Mouse (Mus musculus): Measurements from ENCODE around the gene Exosc1. TPM values are rescaled to one million over a fixed set of nuclear protein-coding genes. Genes with fewer than 3 reads are reported as not detected.

Exosc1 gene
- 12.8 TPM for polyA plus RNA-seq (2014; fragmentation: Illumina TruSeq; extraction: RNeasy Lipid Tissue Mini Kit (QIAGEN cat#74804); ENCODE audit: low replicate concordance)

GRCm38 (mm10) chr19:41933179-41934086, at the start of gene Exosc1, which contains the start of gene Zdhhc16:
Gene Exosc1, minus strand, starts transcription at chr19:41933423.
Gene Zdhhc16, plus strand, starts transcription at chr19:41933480.

GRCm38 (mm10) chr19:41981595-41981927, 48.3 kb upstream of the Exosc1 start, which contains the start of gene Ubtd1:
Gene Ubtd1, plus strand, starts transcription at chr19:41981763.

GRCm38 (mm10) chr19:41980819-41981594, 47.8 kb upstream of the Exosc1 start, which contains the start of gene Mms19:
Gene Mms19, minus strand, starts transcription at chr19:41981157.

GRCm38 (mm10) chr19:41911178-41912073, 21.8 kb downstream of the Exosc1 start, which contains the start of gene Pgam1:
Gene Pgam1, plus strand, starts transcription at chr19:41911923.

GRCm38 (mm10) chr19:41895460-41896318, 37.5 kb downstream of the Exosc1 start, which contains the start of gene Rrp12:
Gene Rrp12, minus strand, starts transcription at chr19:41896173.

Other genes with a start within 250 kb of the Exosc1 start
- gene Slit1, start 189.8 kb downstream of the Exosc1 start, polyA plus RNA-seq (2014; fragmentation: Illumina TruSeq; extraction: RNeasy Lipid Tissue Mini Kit (QIAGEN cat#74804); ENCODE audit: low replicate concordance), result not detected
- 7.0 TPM for gene Arhgap19, start 131.4 kb downstream of the Exosc1 start, polyA plus RNA-seq (2014; fragmentation: Illumina TruSeq; extraction: RNeasy Lipid Tissue Mini Kit (QIAGEN cat#74804); ENCODE audit: low replicate concordance)
- 3.9 TPM for gene Frat1, start 103.5 kb downstream of the Exosc1 start, polyA plus RNA-seq (2014; fragmentation: Illumina TruSeq; extraction: RNeasy Lipid Tissue Mini Kit (QIAGEN cat#74804); ENCODE audit: low replicate concordance)
- gene Frat2, start 85.3 kb downstream of the Exosc1 start, polyA plus RNA-seq (2014; fragmentation: Illumina TruSeq; extraction: RNeasy Lipid Tissue Mini Kit (QIAGEN cat#74804); ENCODE audit: low replicate concordance), result 12.3 TPM
- gene Rrp12, start 37.2 kb downstream of the Exosc1 start, polyA plus RNA-seq (2014; fragmentation: Illumina TruSeq; extraction: RNeasy Lipid Tissue Mini Kit (QIAGEN cat#74804); ENCODE audit: low replicate concordance), result 0.22 TPM
- 259 TPM for gene Pgam1, start 21.5 kb downstream of the Exosc1 start, polyA plus RNA-seq (2014; fragmentation: Illumina TruSeq; extraction: RNeasy Lipid Tissue Mini Kit (QIAGEN cat#74804); ENCODE audit: low replicate concordance)
- 16.8 TPM for gene Zdhhc16, start 57 bp upstream of the Exosc1 start, polyA plus RNA-seq (2014; fragmentation: Illumina TruSeq; extraction: RNeasy Lipid Tissue Mini Kit (QIAGEN cat#74804); ENCODE audit: low replicate concordance)
- gene Mms19, start 47.7 kb upstream of the Exosc1 start, polyA plus RNA-seq (2014; fragmentation: Illumina TruSeq; extraction: RNeasy Lipid Tissue Mini Kit (QIAGEN cat#74804); ENCODE audit: low replicate concordance), result 8.1 TPM
- gene Ubtd1, start 48.3 kb upstream of the Exosc1 start, polyA plus RNA-seq (2014; fragmentation: Illumina TruSeq; extraction: RNeasy Lipid Tissue Mini Kit (QIAGEN cat#74804); ENCODE audit: low replicate concordance), result not detected
- not detected for gene Ankrd2, start 102.6 kb upstream of the Exosc1 start, polyA plus RNA-seq (2014; fragmentation: Illumina TruSeq; extraction: RNeasy Lipid Tissue Mini Kit (QIAGEN cat#74804); ENCODE audit: low replicate concordance)
- 0.71 TPM for gene Hoga1, start 112.2 kb upstream of the Exosc1 start, polyA plus RNA-seq (2014; fragmentation: Illumina TruSeq; extraction: RNeasy Lipid Tissue Mini Kit (QIAGEN cat#74804); ENCODE audit: low replicate concordance)
- gene 4933411K16Rik, start 118.8 kb upstream of the Exosc1 start, polyA plus RNA-seq (2014; fragmentation: Illumina TruSeq; extraction: RNeasy Lipid Tissue Mini Kit (QIAGEN cat#74804); ENCODE audit: low replicate concordance), result not detected
- gene Morn4, start 152.9 kb upstream of the Exosc1 start, polyA plus RNA-seq (2014; fragmentation: Illumina TruSeq; extraction: RNeasy Lipid Tissue Mini Kit (QIAGEN cat#74804); ENCODE audit: low replicate concordance), result not detected
- 6.3 TPM for gene Pi4k2a, start 157.0 kb upstream of the Exosc1 start, polyA plus RNA-seq (2014; fragmentation: Illumina TruSeq; extraction: RNeasy Lipid Tissue Mini Kit (QIAGEN cat#74804); ENCODE audit: low replicate concordance)
- gene Avpi1, start 195.6 kb upstream of the Exosc1 start, polyA plus RNA-seq (2014; fragmentation: Illumina TruSeq; extraction: RNeasy Lipid Tissue Mini Kit (QIAGEN cat#74804); ENCODE audit: low replicate concordance), result not detected
- gene Marveld1, start 214.0 kb upstream of the Exosc1 start, polyA plus RNA-seq (2014; fragmentation: Illumina TruSeq; extraction: RNeasy Lipid Tissue Mini Kit (QIAGEN cat#74804); ENCODE audit: low replicate concordance), result 3.7 TPM
- 8.5 TPM for gene Zfyve27, start 230.5 kb upstream of the Exosc1 start, polyA plus RNA-seq (2014; fragmentation: Illumina TruSeq; extraction: RNeasy Lipid Tissue Mini Kit (QIAGEN cat#74804); ENCODE audit: low replicate concordance)

All from small intestine, adult 10 weeks (tissue).